Mouse (Mus musculus): ENCODE measurements around the gene Kera. TPM values are rescaled to one million over a fixed set of nuclear protein-coding genes. Genes with fewer than 3 reads are reported as not detected.

The Kera gene
- total RNA-seq (2022) = not detected

DNA sequence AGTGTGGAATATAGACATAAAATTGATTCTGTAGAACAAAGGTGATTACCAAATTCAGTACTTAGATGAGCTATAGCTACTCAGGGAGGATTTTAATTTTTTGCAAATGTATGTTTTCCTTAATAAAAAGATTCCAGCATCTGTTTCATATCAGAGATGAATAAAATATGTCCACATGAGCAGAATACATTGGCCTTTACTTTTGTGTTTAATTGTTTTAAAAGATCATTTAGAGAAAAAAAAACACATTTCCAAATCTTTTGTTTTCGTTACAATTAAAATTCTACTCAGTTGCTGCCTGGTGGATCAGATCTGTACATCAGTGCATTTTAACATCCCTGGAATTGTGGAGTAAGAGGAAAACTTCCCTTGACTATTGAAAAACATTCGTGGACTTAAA lies at the start of gene Kera:
TSS of gene Kera (plus strand) at position 301 of the 400 bp plus-strand sequence.
- DNase-seq (ENCODE audit: low spot score) = no peak

DNA sequence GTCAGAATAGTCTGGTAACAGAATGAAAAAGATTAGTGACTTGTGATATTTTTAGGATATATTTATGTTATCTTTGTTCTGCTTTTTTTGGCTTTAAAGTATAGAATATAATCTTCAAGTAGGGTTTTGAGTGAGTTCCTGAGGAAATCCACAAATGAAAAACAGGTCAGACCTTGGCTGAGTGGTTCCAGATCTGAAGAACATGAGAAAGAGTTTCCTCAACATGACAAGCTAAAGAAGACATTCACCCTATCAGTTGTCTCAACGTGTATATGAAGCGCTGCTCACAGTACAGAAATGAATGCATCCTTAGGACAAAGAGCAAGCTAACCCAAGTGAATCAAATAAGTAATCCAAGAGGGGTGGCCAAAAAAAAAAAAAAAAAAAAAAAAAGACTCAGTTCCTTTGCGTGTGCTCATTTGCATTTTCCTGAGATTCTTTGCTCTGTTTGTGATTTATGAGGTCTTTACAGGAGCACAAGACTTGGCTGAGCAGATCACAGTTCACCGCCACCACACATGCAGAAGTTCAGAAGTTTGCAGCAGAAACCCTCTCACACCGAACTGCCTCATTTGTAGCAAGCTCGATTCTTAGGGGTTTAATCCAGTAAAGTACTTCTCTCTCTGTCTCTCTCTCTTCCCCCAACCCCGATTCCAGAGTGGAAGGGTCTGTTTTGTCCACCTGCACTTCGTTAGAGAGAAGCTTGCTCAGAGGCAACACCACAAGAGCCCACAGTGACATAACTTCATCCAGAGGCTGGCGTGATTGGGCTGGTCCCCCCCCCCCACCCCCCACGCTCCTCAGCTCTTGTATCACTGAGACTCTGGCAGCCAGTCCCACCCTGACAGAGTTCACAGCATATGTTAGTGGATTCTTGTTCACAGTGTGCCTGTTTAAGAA lies 41.5 kb upstream of the Kera start, which contains the start of gene Lum:
TSS of gene Lum (plus strand) at position 172 of the 900 bp plus-strand sequence.
- DNase-seq (ENCODE audit: low spot score) = no peak

DNA sequence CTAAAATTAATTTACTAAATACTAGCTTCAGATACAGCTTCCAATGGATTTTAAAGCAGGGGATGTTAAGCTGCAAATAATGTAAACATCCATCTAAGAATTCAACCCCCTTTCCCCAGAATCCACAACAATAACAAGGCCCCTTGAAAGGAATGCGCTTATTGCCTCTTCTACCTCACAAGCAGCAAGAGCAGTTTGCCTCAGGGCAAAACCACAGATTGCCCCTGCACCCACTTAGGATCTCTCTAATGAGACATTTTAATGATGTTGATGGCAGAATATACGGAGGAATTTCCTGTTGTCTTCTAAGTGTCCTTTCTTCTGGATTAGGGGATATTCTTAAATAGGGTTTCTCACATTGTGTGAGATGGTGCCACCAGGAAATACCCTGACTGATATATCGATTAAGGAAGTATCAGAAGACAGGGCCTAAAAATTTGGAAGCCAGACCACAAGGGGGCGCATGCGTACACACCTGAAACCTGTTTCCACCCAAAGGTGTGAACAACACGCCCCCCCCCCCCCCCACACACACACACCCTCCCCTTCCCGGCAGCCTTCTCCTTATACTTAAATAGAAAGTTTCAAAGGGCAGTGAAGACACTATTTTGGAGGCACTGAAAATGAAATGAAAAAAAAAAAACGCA lies 39.1 kb upstream of the Kera start:
- DNase-seq (ENCODE audit: low spot score) = no peak

DNA sequence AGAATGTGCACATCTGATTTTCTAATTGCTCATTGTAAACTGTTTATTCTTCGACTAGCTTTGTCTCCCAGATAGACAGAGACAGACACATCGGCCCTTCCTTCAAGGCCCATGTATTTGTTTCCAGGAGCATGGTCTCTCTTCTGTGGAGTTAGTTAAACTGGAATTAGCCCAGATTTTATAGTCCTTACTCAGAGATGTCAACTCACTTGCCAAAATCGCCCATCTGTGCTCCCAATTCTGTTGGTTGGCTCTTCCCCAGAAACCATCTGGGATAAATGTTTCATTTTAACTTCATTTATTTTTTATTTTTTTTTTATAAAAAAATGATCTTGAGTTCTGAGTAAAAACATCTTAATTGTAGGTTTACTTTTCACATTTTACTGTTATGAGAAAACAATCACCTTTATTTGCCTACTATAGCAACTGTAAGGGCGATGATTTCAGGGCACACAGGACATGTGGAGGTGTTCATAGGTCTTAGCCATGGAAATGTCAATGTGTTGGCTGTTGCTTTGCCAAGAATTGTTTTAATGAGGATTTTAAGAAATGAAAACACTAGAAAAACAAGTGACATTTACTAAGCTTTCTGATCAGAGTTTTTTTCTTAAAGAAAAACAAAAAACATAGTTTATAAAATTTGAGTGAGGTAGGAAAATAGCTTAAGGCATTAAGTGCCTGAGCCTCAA lies 24.0 kb upstream of the Kera start:
- no peak for DNase-seq (ENCODE audit: low spot score)

DNA sequence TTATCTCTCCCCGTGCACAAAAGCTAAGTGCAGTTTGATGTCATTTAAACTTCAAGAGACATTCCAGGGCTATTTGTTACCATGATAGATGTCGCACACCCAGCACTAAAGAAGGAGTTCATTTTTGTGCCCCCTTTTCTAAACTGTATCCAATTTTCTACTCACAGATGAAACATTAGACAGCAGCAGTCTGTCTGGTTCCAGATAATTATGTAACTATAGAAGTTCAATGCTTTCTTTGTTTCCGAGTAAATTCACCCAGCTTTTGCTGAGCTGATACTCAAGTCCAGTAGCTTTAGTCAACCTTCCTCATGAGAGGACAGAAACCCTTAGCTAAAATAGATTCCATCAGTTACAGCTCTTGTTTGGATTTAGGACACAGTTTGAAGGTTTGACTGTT lies 22.5 kb upstream of the Kera start:
- no peak for DNase-seq (ENCODE audit: low spot score)

DNA sequence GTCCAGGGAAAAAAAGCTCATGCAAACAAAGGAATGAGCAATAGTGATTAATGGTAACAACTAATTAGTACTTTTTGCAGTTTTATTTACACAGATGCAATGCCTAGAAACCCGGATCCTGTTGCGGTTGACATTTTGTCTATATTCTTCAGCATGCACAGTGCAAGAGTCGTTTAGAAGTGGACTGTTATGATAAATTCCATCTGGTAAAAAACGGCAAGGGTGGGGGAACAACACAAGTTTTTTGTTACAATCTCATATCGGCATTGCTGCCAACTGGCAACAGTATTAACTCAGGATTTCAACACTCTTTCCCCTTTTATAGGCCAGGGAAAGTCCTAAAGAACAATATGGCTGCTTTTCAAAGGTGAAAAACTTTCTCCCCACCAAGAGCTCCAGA lies 19.5 kb upstream of the Kera start:
- peak; percentile 63 for DNase-seq (ENCODE audit: low spot score)

DNA sequence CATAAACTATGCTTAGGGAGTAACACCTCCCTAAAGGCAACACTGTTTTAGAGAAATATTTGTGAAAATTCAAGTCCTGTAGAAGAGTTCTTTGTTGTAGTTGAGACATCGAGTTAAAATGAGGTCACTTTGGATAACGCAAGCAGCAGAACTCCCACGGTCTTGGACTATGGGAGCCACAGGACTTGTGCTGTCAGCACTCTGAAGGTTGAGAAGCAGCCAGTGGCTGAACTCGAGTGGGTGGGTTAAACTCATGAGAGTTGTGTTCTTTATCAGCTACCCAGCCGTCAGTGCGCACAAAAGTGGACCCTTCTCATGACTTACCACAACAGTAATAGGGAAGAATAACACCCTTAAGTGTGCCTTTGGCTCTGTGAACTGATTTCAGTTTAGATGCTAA lies 17.1 kb upstream of the Kera start:
- peak; percentile 52 for DNase-seq (ENCODE audit: low spot score)

DNA sequence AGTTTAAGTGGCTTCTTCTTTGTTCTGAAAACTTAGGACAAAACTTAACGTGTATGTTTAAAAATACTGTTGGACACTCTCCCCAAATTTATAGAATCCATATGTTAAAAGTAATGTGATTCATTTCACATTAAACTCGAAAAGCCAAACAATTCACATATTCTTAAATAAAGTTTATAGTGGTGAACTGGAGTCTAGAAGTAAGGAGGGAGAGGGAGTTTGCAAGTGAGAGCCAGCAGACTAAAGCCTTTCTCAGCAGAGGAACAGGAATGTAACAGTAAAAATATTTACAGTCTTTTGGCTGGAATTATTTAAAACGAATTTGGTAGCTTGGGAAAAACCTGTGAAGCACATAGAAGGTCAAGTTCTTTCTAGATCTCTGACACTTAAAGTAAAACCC lies 15.6 kb upstream of the Kera start:
- DNase-seq (ENCODE audit: low spot score) = no peak

DNA sequence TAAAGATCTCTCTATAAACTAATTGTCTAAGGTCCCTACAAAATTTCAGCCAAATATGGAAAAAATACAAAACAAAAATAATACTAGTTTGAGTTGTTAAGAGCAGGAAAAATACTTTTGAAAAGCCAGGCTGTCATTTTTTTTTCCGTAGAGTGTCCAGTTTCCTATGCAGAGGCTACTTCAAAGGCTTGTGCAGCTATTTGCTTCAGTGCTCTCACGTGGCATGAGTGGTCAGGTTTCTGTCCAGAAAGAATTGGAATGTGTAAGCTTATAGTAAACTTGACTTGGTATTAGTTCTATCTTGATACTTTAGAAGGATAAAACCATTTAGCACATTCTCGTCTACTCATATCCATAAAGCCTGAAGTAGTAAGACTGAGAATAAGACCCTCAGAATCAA lies 15.0 kb upstream of the Kera start:
- no peak for DNase-seq (ENCODE audit: low spot score)

DNA sequence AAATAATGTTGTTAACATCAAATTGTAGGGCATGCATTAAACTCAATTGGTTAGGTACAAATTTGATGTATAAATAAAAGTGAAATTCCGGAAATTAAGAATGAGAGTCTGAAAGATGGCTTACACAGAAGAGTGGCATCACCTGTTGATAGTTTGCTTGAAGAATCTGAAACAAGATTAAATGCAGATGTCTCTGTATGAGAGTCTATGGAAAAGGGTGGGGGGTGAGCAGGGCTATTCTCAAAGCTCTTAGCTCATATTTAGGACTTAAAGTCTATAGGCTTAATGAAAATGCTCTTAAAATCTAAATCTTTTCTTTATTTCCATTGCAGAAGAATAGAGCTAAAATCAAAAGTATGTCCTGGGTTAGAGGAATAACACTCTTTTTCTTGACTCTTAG lies 11.0 kb upstream of the Kera start:
- DNase-seq (ENCODE audit: low spot score) = no peak

DNA sequence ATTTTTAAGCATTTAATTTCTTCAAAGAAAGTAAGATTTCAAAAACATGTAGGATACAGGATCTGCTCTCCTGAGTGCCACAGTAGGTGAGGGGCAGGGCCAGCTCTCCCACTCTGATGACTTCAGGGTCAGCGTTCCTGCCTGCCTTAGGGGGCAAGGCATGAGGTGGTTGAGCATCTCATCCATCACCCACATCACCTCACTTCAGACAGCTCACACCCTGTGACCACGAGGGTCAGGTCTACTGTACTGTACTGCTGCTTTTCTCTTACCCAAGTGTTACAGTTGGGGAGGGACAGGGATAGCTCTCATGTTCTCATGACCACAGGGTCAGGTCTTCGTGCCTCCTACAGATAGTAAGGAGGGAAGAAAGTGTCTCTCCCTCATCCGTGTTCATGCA lies 4.9 kb upstream of the Kera start:
- DNase-seq (ENCODE audit: low spot score) = no peak

DNA sequence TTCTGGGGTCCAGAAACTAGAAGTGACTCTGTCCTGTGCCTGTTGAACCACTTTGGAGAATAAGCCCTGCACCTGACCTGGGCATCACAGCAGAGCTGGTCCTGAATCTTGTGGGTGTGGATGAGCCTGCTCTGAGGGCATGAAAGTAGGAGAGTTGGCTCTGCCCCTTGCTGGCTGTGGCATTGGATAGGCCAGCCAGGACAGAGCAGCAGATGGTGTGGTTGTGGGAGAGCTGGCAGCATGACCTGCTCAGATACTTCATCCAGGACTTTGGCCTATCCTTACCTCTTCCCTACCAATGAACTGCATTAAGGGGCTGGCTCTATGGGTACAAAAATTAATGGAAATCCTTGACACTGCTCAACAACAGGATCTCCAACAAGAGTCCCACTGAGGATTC lies 3.4 kb upstream of the Kera start:
- DNase-seq (ENCODE audit: low spot score) = no peak

DNA sequence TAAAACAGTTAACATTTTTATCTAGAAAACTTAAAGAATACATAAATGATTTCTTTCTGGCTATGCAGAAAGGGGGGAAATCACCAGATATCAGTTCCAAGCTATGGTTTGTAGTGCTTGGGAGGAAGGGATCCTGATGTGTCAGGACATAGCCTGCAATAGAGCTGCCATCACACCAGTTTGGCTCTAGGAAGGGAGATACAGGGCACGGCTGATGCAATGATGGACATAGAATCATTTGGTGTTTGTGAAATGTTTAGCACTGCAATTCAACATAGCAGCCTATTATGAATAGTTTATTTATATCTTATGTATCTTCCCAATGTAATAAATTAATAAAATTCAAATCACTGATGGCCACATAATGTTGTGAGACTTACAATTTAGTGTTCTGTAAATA lies 15.6 kb downstream of the Kera start:
- DNase-seq (ENCODE audit: low spot score) = no peak

DNA sequence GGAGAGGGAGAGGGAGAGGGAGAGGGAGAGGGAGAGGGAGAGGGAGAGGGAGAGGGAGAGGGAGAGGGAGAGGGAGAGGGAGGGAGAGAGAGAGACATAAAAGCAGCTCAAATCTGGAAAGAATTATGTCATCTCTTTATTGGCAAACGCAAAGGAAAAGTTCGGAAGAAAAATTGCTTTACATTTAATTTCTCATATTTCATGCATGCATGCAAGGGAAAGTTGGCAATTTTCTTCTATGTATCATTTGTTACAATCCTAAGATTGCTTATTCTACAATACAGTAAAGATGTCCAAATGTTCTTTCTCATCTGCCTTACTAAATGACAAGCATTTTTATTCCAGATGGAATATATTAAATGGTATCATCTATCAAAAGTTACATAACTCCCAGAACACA lies 17.7 kb downstream of the Kera start:
- DNase-seq (ENCODE audit: low spot score) = no peak

DNA sequence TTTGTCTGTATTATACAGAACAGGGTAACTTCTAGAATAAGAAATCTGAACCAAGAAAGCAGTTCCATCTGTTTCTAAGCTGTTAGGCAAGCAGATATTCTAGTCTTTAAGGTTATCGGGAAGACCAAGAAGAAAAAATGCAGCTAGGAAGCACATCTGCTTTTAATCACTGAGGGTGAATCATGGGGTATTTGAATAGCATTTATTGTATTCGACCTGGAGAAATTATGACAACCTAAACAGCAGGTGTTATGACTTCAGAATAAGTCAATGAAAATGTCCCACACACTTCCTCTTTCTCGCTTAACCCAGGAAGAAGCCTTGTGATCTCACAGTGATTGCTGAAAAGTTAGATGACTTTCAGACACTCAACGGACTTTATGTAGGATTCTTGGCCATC lies 18.4 kb downstream of the Kera start:
- DNase-seq (ENCODE audit: low spot score) = no peak

DNA sequence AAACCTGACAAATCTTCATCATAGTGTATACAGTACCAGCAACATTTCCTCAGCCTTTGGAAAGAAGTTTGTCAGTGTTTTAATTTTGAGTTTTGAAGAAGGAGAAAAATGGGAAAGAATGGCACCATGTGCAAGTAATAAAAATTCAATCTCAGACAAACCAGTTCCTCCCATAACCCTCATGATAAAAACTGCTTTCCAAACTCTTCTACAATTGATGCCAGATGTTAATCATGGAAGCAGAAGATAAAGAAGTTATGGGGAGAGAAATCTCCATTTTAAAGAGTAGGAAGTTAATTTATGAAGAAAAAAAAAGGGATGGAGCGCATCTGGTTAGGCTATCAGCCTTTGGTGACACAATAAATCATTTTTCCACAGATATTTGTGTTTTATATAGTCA lies 19.9 kb downstream of the Kera start:
- no peak for DNase-seq (ENCODE audit: low spot score)

DNA sequence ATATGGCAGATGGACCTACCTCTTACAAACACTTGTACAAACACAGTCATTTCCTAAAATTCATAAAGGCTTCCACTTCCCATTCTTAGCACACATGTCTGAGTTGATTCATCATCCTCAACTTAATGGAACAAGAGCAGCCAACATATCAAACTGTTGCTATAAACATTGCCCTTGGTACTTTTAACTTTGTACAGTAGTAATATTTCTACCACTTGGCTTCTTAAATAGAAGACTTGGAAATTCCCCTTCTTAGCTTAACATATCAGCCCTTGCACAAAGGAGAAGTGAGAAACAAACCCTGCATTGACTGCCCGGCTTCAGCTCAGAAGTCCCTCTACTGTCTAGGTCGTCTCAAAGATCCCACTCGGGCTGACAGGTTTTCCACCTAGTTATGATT lies 24.4 kb downstream of the Kera start:
- DNase-seq (ENCODE audit: low spot score) = no peak

DNA sequence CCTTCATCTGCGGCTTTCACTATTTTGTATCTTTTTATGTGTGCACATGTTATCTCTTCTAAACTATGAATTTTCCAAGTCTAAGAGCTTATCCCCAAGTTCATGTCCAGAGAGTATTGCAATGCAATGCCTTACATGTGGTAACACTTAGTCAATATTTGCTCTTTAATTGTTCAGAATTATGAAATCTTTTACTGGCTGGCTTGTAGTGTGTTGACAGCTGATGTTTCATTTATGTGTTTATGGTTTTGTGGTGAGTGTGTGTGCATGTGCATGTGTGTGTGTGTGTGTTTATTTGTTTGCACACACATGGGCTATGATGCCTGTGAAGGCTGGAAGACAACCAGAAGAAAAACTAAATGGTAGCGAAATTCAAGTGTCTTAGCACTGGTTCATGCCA lies 35.2 kb downstream of the Kera start:
- no peak for DNase-seq (ENCODE audit: low spot score)

DNA sequence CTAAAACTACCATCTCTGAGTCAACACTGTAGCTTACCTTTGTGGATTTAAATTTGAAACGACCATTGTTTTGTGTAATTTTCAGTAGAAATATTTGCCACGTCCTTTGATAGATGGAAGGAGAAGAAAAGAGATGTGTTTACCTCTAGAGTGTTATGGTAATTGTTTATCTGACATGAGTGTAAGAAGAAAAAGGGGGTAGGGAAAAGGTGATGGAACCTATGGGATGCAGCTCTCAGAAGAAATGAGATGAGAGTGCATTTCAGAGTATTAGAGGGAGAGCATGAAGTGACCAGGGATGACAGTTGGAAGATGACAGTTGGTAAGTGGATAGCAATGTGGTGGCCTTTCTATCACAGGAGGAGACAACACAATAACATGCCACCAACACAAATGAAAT lies 37.1 kb downstream of the Kera start, which contains the start of gene Epyc:
TSS of gene Epyc (plus strand) at position 301 of the 400 bp plus-strand sequence.
- no peak for DNase-seq (ENCODE audit: low spot score)

DNA sequence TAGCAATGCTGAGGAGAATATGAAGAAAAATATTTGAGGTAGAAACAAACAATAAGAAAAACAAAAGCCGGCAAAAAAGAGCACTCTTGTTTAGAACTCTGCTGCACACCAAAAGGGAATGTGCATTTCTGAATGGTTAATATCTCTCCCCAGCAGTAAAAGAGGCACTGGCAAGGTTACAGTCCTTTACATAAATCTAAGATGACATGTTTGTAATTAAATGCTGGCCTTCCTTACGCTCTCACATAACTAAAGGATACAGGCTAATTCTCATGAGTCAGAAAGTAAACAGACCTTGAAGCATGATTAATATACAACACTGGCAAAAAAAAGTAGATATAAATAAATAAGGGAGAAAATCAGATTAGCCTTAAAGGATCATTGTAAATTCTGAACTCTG lies 43.7 kb downstream of the Kera start:
- no peak for DNase-seq (ENCODE audit: low spot score)

DNA sequence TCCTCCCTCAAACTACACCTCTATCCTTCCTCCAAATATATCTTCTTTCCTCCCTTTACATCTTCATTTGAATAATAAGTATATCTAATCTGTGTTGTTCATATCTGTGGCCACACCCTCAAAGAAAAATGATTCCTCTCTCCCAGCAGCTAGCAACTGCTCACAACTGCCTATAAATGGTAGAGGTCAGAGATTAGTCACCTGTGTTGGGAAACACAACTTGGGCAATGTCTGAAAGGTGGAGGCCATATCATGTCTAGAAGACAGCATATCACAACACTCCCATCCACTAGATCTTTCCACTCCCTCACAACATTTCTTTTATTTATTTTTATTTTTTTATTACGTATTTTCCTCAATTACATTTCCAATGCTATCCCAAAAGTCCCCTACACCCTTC lies 52.8 kb downstream of the Kera start:
- DNase-seq (ENCODE audit: low spot score) = no peak
